Mouse (Mus musculus) forebrain, embryonic 15.5 days (tissue): ENCODE data around the gene Ppt1. TPM values are rescaled to one million over a fixed set of nuclear protein-coding genes. Genes with fewer than 3 reads are reported as not detected.

Experiments
- ATAC-seq: fragments of 200-750 bp; cut with Nextera tagmentation; replicated peaks from 2 replicates; pipeline ENCODE4 v1.8.0; 2017; ENCODE audit warnings: mild to moderate bottlenecking, moderate TSS enrichment, moderate library complexity
- H3K27ac ChIP-seq: fragments of 300-500 bp; sonication (generic); replicated peaks from 2 replicates; pipeline ENCODE4 v1.5.1; 2015; ENCODE audit warnings: mild to moderate bottlenecking, inconsistent platforms
- H3K27me3 ChIP-seq: fragments of 300-500 bp; sonication (generic); 2 replicates; pipeline ENCODE4 v1.6.1; 2015; ENCODE audit warnings: inconsistent platforms
- H3K36me3 ChIP-seq: fragments of 300-500 bp; sonication (generic); 2 replicates; pipeline ENCODE4 v1.6.1; 2015; ENCODE audit warnings: mild to moderate bottlenecking, inconsistent platforms
- H3K4me1 ChIP-seq: fragments of 300-500 bp; sonication (generic); 2 replicates; pipeline ENCODE4 v1.6.1; 2015; ENCODE audit warnings: inconsistent platforms
- H3K4me2 ChIP-seq: fragments of 300-500 bp; sonication (generic); replicated peaks from 2 replicates; pipeline ENCODE4 v1.6.1; 2015; ENCODE audit warnings: mild to moderate bottlenecking, inconsistent platforms
- H3K4me3 ChIP-seq: fragments of 300-500 bp; sonication (generic); 2 replicates; pipeline ENCODE4 v1.5.1; 2015; ENCODE audit warnings: mild to moderate bottlenecking, inconsistent platforms
- H3K9ac ChIP-seq: fragments of 300-500 bp; sonication (generic); replicated peaks from 2 replicates; pipeline ENCODE4 v1.6.1; 2015; ENCODE audit warnings: mild to moderate bottlenecking, inconsistent platforms
- H3K9me3 ChIP-seq: fragments of 300-500 bp; sonication (generic); 2 replicates; pipeline ENCODE4 v1.6.1; 2016; ENCODE audit warnings: inconsistent platforms
- WGBS: fragments of 180-500 bp; shearing (Covaris S2); methylation state at CpG from one replicate; pipeline ENCODE4 v1.1.7; 2015; ENCODE audit warnings: mixed read lengths; 5-methylcytosine and 5-hydroxymethylcytosine counted together
- polyA plus RNA-seq: library from polyadenylated mRNA; unstranded; fragments of >200 nt; fragmentation: Nextera tagmentation; extraction: Ambion mirVana; gene quantifications from 2 replicates; pipeline ENCODE4 v1.2.1, GENCODE M21; 2015

Gene Ppt1
- polyA plus RNA-seq, 1 experiment from 2014 or later: 71.6 TPM

DNA sequence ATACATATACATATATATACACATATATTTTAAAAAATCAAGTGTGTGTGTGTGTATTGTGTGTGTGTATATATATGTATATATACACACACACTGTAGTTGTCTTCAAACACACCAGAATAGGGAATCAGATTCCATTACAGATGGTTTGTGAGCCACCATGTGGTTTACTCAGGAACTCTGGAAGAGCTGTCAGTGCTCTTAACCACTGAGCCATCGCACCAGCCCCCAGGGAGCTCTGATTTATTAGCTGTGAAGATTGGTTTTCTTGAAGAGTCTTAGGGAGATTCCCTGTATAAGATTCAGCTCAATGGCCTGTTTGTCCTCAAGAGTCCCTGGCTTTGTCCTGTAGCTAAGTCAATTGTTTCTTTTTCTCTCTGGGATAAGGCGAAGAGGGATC is 2.0 kb downstream of the Ppt1 start:
- no peak for ATAC-seq
- H3K9me3 ChIP-seq: no peaks in the 10 kb centered on the region
- no peak overlapping the region for H3K4me2 ChIP-seq
- H3K36me3 ChIP-seq: peaks cover 11% of the 10 kb centered on the region; the same call in 1 of the 2 replicates
- H3K4me1 ChIP-seq: peaks cover 32% of the 10 kb centered on the region
- WGBS: 73% methylated on average over 2 of the region's 2 CpGs
- no peaks in the 10 kb centered on the region for H3K27me3 ChIP-seq
- no peak overlapping the region for H3K9ac ChIP-seq
- H3K27ac ChIP-seq: no peak overlapping the region
- no peak overlapping the region for H3K4me3 ChIP-seq

DNA sequence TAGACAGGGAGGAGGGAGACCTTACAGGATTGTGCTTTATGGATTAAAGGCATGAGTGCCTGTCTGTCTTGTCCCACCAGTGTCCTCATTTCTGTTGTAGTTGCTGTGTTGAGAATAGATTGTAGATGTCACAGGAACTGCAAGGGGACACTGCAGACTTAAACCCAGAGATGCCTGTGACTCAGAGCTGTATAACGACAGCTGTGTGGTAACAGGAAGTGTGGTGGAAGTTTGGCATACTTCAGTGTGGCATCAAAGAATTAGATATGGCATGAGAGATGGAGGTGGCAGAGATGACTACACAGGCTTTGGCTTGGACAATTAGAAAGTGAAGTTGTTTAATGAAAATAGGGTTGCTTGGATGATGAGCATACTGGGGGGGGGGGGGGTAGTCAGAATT is 2.4 kb downstream of the Ppt1 start:
- Histone ChIP-seq H3K9ac (no peak overlapping the region), H3K4me3 (no peak overlapping the region), H3K36me3 (peaks cover 11% of the 10 kb centered on the region; the same call in 1 of the 2 replicates), H3K27me3 (no peaks in the 10 kb centered on the region), H3K4me1 (peaks cover 32% of the 10 kb centered on the region), H3K9me3 (no peaks in the 10 kb centered on the region), H3K27ac (no peak overlapping the region), H3K4me2 (no peak overlapping the region)
- no peak for ATAC-seq
- 93% methylated on average over 1 of the region's 1 CpGs for WGBS

- WGBS: 79% methylated on average over 13 of the region's 13 CpGs
- Histone ChIP-seq H3K4me3 (no peak overlapping the region), H3K27me3 (no peaks in the 10 kb centered on the region), H3K4me1 (no peaks in the 10 kb centered on the region), H3K27ac (no peak overlapping the region), H3K9me3 (no peaks in the 10 kb centered on the region), H3K36me3 (peaks cover 60% of the 10 kb centered on the region), H3K4me2 (no peak overlapping the region), H3K9ac (no peak overlapping the region)
- no peak for ATAC-seq
Observed at GRCm38 (mm10) chr4:122848150-122848621, 12.1 kb downstream of the Ppt1 start.

DNA sequence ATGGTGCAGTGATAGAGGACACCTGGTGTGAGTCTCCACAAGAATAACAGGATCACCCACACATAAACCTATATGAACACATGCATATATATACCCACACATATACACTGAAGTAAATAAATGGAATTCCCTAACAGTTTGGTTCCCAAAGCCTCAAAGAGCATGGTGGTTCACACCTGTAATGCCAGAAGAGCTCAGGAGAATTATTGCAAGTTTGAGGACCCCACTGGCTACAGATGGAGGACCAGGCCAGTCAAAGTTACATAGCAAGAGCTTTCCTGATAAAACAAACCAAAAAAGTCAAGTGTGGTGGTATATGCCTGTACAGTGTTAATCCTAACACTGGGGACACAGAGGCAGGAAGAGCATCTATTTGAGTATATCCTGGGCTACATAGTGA is 15.5 kb downstream of the Ppt1 start:
- Histone ChIP-seq H3K4me2 (no peak overlapping the region), H3K4me1 (no peaks in the 10 kb centered on the region), H3K4me3 (no peak overlapping the region), H3K9ac (no peak overlapping the region), H3K36me3 (peaks cover 68% of the 10 kb centered on the region), H3K27ac (no peak overlapping the region), H3K27me3 (no peaks in the 10 kb centered on the region), H3K9me3 (no peaks in the 10 kb centered on the region)
- no peak for ATAC-seq

DNA sequence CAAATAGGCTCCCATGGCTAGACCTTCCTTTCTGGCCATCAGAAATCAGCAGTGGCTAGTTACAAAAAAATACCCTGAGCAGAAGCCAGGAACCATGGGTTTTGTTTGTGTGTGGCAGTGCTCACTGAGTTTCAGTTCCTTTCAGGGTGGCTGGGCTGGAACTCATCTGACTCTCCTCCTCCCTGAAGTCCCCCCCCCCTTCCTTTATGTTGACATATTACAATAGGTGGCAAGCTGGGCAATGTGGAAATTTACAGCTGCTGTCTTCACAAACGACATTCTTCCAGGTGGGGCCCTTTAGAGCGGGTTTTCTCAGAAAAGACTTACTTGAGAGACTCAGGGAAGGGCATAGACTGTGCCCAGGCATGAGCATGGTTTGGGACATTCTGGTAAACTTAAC is 17.6 kb downstream of the Ppt1 start:
- H3K36me3 ChIP-seq: peaks cover 73% of the 10 kb centered on the region
- no peak overlapping the region for H3K9ac ChIP-seq
- 69% methylated on average over 2 of the region's 2 CpGs for WGBS
- H3K9me3 ChIP-seq: no peaks in the 10 kb centered on the region
- ATAC-seq: no peak
- H3K4me3 ChIP-seq: no peak overlapping the region
- H3K4me2 ChIP-seq: no peak overlapping the region
- no peaks in the 10 kb centered on the region for H3K27me3 ChIP-seq
- no peak overlapping the region for H3K27ac ChIP-seq
- no peaks in the 10 kb centered on the region for H3K4me1 ChIP-seq

DNA sequence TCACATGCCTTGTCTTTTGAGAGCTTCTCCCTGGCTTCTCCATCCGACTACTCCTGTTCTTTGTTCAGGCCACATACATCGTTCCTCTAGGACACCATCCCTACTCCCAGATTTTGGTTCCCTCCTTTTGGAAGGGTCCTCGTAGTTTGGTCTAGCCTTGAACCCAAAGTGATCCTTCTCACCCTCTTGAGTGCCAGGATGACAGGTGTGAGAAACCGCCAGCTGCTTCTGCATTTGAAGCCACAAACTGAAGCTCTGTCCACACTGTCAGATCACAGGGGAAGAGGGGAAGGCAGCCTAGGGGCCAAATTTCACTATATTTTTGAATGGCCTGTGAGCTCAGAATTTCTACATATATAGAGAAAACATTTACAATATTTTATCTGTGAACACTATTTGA is 18.7 kb downstream of the Ppt1 start:
- Histone ChIP-seq H3K27me3 (no peaks in the 10 kb centered on the region), H3K36me3 (peaks cover 75% of the 10 kb centered on the region), H3K4me1 (no peaks in the 10 kb centered on the region), H3K27ac (no peak overlapping the region), H3K4me2 (no peak overlapping the region), H3K9ac (no peak overlapping the region), H3K4me3 (no peak overlapping the region), H3K9me3 (no peaks in the 10 kb centered on the region)
- 89% methylated on average over 4 of the region's 4 CpGs for WGBS
- ATAC-seq: no peak

GRCm38 (mm10) chr4:122857909-122858308 is 21.9 kb downstream of the Ppt1 start:
- Histone ChIP-seq H3K36me3 (peaks cover 84% of the 10 kb centered on the region), H3K4me1 (no peaks in the 10 kb centered on the region), H3K9me3 (no peaks in the 10 kb centered on the region), H3K27ac (no peak overlapping the region), H3K4me2 (no peak overlapping the region), H3K9ac (no peak overlapping the region), H3K27me3 (no peaks in the 10 kb centered on the region), H3K4me3 (no peak overlapping the region)
- ATAC-seq: no peak
- 31% methylated on average over 2 of the region's 2 CpGs for WGBS

DNA sequence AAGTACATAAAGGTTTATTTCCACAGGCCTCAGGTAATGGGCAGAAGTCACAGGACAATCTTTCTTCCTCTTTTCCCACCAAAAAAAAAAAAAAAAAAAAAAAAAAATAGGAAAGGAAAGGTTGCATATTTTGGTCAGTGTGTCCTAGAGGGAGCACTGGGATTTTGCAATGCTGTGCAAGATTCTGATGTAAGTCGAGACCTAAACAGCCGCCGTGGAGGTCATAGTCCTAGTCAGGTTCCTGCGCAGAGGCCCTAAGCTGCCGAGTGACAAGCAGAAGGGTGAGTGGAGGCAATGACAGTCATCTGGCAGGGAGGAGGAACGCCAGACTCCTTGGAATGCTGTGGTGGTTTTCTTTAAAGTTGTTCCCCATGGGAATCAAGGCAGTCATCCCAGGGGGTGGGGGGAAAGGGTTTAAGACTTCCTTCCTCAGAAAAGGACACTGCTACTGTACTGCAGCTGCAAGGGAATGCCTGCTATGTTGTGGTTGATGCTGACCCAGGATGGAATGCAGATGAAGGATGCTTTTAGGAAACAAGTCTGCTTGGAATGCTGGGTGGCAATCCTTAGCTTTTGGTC is 23.1 kb downstream of the Ppt1 start:
- peaks cover 87% of the 10 kb centered on the region for H3K36me3 ChIP-seq

GRCm38 (mm10) chr4:122861836-122862235 is 25.8 kb downstream of the Ppt1 start:
- no peak overlapping the region for H3K27ac ChIP-seq
- no peak for ATAC-seq
- no peaks in the 10 kb centered on the region for H3K27me3 ChIP-seq
- 90% methylated on average over 4 of the region's 4 CpGs for WGBS
- no peaks in the 10 kb centered on the region for H3K9me3 ChIP-seq
- no peak overlapping the region for H3K4me2 ChIP-seq
- H3K4me1 ChIP-seq: no peaks in the 10 kb centered on the region
- H3K9ac ChIP-seq: no peak overlapping the region
- peaks cover 88% of the 10 kb centered on the region for H3K36me3 ChIP-seq
- H3K4me3 ChIP-seq: no peak overlapping the region

More for the DNA sequence above, 23.1 kb downstream of the Ppt1 start:
- Histone ChIP-seq H3K9me3 (no peaks in the 10 kb centered on the region), H3K27me3 (no peaks in the 10 kb centered on the region), H3K9ac (no peak overlapping the region), H3K27ac (no peak overlapping the region), H3K4me1 (no peaks in the 10 kb centered on the region), H3K4me3 (no peak overlapping the region), H3K4me2 (no peak overlapping the region)
- ATAC-seq: no peak
- 91% methylated on average over 6 of the region's 6 CpGs for WGBS

GRCm38 (mm10) chr4:122868041-122868440 is 32.0 kb downstream of the Ppt1 start:
- peaks cover 86% of the 10 kb centered on the region for H3K36me3 ChIP-seq
- no peak for ATAC-seq
- H3K4me1 ChIP-seq: no peaks in the 10 kb centered on the region
- H3K4me3 ChIP-seq: no peak overlapping the region
- H3K9ac ChIP-seq: no peak overlapping the region
- H3K9me3 ChIP-seq: no peaks in the 10 kb centered on the region
- H3K27me3 ChIP-seq: no peaks in the 10 kb centered on the region
- H3K27ac ChIP-seq: no peak overlapping the region
- 87% methylated on average over 1 of the region's 1 CpGs for WGBS
- H3K4me2 ChIP-seq: no peak overlapping the region

DNA sequence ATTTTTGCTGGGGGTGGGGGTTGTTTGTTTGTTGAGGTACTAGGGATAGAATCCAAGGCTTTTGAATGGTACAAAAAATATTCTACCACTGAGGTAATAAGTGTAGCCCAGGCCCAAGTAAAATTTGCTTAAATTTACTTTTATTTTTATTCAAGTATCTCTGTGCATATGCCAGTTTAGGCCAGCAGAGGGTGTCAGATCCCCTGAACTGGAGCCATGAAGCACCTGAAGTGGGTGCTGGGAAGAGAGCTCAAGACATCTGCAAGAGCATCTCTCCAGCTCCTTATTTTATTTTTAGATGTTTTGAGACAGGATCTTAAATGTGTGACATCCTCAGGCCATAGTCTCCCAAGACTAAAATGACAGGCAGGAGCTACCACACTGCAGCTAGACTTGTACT is 34.0 kb downstream of the Ppt1 start:
- H3K27me3 ChIP-seq: no peaks in the 10 kb centered on the region
- peaks cover 67% of the 10 kb centered on the region for H3K36me3 ChIP-seq
- no peaks in the 10 kb centered on the region for H3K9me3 ChIP-seq
- H3K9ac ChIP-seq: no peak overlapping the region
- no peaks in the 10 kb centered on the region for H3K4me1 ChIP-seq
- H3K4me2 ChIP-seq: no peak overlapping the region
- H3K27ac ChIP-seq: no peak overlapping the region
- ATAC-seq: no peak
- no peak overlapping the region for H3K4me3 ChIP-seq

GRCm38 (mm10) chr4:122870741-122871140 is 34.7 kb downstream of the Ppt1 start:
- Histone ChIP-seq H3K27ac (no peak overlapping the region), H3K36me3 (peaks cover 60% of the 10 kb centered on the region), H3K27me3 (no peaks in the 10 kb centered on the region), H3K4me2 (no peak overlapping the region), H3K4me1 (no peaks in the 10 kb centered on the region), H3K9ac (no peak overlapping the region), H3K4me3 (no peak overlapping the region), H3K9me3 (no peaks in the 10 kb centered on the region)
- ATAC-seq: no peak
- 95% methylated on average over 5 of the region's 5 CpGs for WGBS

DNA sequence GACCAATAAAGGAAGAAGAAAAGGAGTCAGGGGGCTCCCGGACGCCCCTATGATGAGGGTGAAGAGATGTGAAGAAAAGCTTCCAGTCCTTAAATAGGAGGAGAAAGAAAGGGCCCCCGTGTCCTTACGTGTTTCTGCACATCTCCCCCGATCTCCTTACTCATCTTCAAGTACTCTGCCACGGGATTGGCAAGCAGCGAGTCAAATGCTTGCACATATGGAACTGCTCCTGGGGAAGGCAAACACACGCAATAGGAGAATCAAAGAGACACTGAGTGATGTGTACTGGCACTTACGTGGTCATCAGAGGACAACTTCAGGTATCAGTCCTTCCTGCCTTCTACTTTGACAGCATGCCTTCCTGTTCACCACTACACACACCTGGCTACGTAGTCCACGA is 35.2 kb downstream of the Ppt1 start:
- Histone ChIP-seq H3K36me3 (peaks cover 54% of the 10 kb centered on the region), H3K4me2 (no peak overlapping the region), H3K9ac (no peak overlapping the region), H3K27me3 (no peaks in the 10 kb centered on the region), H3K27ac (no peak overlapping the region), H3K4me1 (no peaks in the 10 kb centered on the region), H3K9me3 (no peaks in the 10 kb centered on the region), H3K4me3 (no peak overlapping the region)
- WGBS: 93% methylated on average over 11 of the region's 11 CpGs
- ATAC-seq: no peak
